Mouse (Mus musculus): ENCODE data around the gene Eif3l. TPM values are rescaled to one million over a fixed set of nuclear protein-coding genes. Genes with fewer than 3 reads are reported as not detected.
A peak's percentile ranks its signal among the peaks of the same experiment; 100 is the strongest.

Eif3l gene
- polyA plus RNA-seq, 2 experiments = 104 to 130 TPM

DNA sequence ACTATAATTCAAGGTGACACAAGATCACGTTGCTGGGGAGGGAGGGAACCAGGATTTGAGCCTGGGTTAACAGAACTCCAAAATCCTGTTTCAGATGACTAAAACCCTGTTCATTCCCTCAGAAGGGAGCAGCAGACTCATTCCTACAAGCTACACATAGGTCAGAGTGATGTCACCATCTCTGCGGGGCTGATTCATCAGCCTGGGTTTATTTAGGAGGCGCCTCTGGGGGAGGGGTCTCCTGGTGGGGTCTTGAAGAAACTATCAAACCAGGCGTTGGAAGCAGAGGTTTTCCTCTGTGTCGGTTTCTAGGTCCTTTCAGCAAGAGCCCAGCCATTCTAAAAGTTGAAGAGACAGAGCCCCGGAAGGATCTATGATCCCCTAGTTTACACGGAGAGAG, 33.0 kb downstream of the Eif3l start:
- no peak overlapping the region for H3K9ac ChIP-seq (replicated peaks)
- peak overlapping the region in 1 of 2 experiments; percentile 63; a peak in 1 of 4 replicates for H3K4me3 ChIP-seq (ENCODE audit: insufficient read depth in 1 of 2, low read depth in 2 of 2, low read length in 2 of 2)

DNA sequence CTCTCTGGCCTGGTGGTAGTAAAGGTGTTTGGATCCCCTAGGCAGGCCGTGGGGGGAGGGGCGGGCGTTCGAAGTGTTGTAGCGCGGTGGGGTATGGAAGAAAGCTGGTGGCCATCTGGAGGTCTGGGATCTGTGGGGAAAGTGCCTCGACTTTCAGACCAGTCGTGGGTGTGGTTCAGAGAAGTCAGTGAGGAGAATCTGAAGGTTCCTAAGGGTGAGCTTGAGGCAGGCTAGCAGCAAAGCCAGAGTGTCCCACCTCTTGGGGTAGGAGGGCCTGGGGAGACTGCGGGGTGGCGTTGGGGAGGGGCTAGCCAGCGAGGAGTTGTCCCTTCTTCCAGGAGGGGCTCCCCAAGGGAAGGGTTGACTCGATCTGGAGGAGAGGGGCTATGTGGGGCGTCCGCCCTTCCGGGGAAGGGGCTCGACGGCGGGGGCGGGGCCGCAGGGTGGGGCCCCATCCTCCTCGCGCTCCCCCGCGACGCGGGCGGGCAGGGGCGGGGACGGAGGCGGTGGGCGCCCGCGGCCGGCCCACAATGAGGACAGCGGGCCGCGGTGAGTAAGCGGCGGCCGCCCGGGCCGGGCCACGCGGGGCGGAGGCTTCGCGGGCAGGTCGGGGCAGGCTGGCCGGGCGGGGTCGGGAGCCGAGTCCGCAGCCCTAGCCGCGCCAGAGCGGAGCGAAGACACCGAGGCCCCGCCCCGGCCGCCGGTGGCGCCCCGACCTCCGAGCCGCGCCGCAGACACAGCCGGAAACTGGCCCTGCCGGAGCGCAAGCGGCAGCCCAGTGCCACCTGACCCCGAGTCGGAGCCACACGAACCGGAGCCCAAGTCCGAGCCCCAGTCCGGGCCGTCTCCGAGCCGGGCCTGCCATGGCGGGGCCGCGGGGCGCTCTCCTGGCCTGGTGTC, 33.7 kb downstream of the Eif3l start, which contains the start of gene Micall1:
Gene Micall1, plus strand, starts transcription at position 478 of the 900 bp plus-strand sequence.
- peaks cover 7 to 25% of the 10 kb centered on the region in 2 experiments for H3K4me1 ChIP-seq (replicated peaks; ENCODE audit: control insufficient read depth in 2 of 2, insufficient read depth in 2 of 2, low read length in 1 of 2)
- no peak within 1 kb of the TSS for H3K27ac ChIP-seq
- peak; percentile 75 for ATAC-seq (ENCODE audit: insufficient read depth)
- peak in 2 of 3 experiments; percentile 34 to 38 for DNase-seq (ENCODE audit: low read depth in 3 of 3, low spot score in 3 of 3)
- WGBS (ENCODE audit: insufficient replicate concordance) = under 1% methylated on average over 68 of the region's 85 CpGs
- TF ChIP-seq EP300 (IDR thresholded peaks at IDR 0.05; ENCODE audit: low read depth) (no peak), CTCF (IDR thresholded peaks at IDR 0.05; ENCODE audit: low read depth) (no peak)
- no peaks in the 10 kb centered on the region for H3K36me3 ChIP-seq (replicated peaks; ENCODE audit: control insufficient read depth, insufficient read depth, low read depth)
- peak within 1 kb of the TSS; percentile 64 for H3K9ac ChIP-seq (replicated peaks)
- H3K4me3 ChIP-seq (ENCODE audit: insufficient read depth in 1 of 2, low read depth in 2 of 2, low read length in 2 of 2) = peak within 1 kb of the TSS; percentile 63 to 67
- no peaks in the 10 kb centered on the region for H3K9me3 ChIP-seq (ENCODE audit: control insufficient read depth, low read length)
- H3K4me2 ChIP-seq (ENCODE audit: low read depth) = peak within 1 kb of the TSS; percentile 92
- H3K27me3 ChIP-seq (ENCODE audit: control insufficient read depth, insufficient read depth, low read length) = peaks cover 2% of the 10 kb centered on the region; the same call in 1 of the 2 replicates

More for the DNA sequence above, 33.0 kb downstream of the Eif3l start:
- DNase-seq (ENCODE audit: low read depth in 3 of 3, low spot score in 3 of 3) = no peak
- no peak for ATAC-seq (ENCODE audit: insufficient read depth)
- Histone ChIP-seq H3K36me3 (replicated peaks; ENCODE audit: control insufficient read depth, insufficient read depth, low read depth) (no peaks in the 10 kb centered on the region), H3K27ac (no peak overlapping the region), H3K27me3 (ENCODE audit: control insufficient read depth, insufficient read depth, low read length) (peaks cover 2% of the 10 kb centered on the region; the same call in 1 of the 2 replicates), H3K9me3 (ENCODE audit: control insufficient read depth, low read length) (no peaks in the 10 kb centered on the region), H3K4me1 (replicated peaks; ENCODE audit: control insufficient read depth in 2 of 2, insufficient read depth in 2 of 2, low read length in 1 of 2) (peaks cover 7 to 25% of the 10 kb centered on the region in 2 experiments), H3K4me2 (ENCODE audit: low read depth) (peak overlapping the region; percentile 92; the same call in 1 of the 2 replicates)
- TF ChIP-seq CTCF (IDR thresholded peaks at IDR 0.05; ENCODE audit: low read depth) (no peak), EP300 (IDR thresholded peaks at IDR 0.05; ENCODE audit: low read depth) (no peak)
- 45% methylated on average over 7 of the region's 7 CpGs for WGBS (ENCODE audit: insufficient replicate concordance)

DNA sequence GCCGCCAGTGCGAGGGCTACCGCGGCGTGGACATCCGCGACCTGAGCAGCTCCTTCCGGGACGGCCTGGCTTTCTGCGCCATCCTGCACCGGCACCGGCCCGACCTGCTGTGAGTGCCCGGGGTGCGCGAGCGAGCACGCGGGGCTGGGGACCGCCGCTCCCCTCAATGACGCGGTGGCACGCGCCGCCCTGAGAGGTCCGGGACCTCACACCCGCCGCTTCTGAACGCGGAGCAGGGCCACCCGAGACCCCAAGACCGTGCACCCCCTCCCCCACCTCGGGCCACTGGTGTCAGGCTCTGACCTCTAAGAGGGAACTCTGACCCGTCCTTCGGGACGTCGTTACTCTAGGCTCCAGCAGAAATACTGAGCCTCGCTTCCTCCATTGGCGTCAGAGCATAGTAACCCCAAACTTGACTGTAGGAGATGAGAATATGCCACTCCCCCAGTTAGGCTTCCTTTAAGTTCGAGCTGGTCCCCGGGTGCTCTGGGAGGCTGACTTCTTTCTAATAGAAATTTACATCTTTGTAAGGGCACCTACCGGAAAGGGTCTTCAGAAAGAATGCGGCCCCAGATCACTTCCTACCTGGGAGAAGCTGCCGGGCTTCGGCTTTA, 34.4 kb downstream of the Eif3l start:
- DNase-seq (ENCODE audit: low read depth in 3 of 3, low spot score in 3 of 3) = no peak
- H3K36me3 ChIP-seq (replicated peaks; ENCODE audit: control insufficient read depth, insufficient read depth, low read depth) = no peaks in the 10 kb centered on the region
- peak overlapping the region; percentile 64 for H3K9ac ChIP-seq (replicated peaks)

DNA sequence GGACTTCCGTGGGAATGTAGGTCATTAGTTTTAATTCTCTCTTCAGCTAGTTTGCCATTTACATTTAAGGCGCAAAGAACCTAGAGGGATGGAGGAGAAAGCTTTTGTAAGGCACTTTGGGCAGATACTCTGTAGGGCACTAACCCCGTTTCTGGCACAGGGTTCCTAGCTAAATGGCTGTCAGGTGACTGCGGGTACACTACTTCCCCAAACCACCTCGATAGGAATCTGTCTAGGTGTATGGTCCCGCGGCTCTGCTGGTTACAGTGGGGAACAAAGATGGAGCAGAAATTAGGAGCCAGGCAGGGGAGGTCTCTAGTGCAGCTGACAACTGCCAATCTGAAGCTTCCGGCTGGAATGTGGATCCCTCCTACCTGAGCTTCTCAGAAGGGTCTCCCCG, 35.1 kb downstream of the Eif3l start:
- H3K4me1 ChIP-seq (replicated peaks; ENCODE audit: control insufficient read depth in 2 of 2, insufficient read depth in 2 of 2, low read length in 1 of 2) = peaks cover 7 to 23% of the 10 kb centered on the region in 2 experiments
- TF ChIP-seq EP300 (IDR thresholded peaks at IDR 0.05; ENCODE audit: low read depth) = no peak
- no peak for TF ChIP-seq CTCF (IDR thresholded peaks at IDR 0.05; ENCODE audit: low read depth)
- 14% methylated on average over 9 of the region's 9 CpGs for whole genome bisulfite sequencing (ENCODE audit: insufficient replicate concordance)
- H3K36me3 ChIP-seq (replicated peaks; ENCODE audit: control insufficient read depth, insufficient read depth, low read depth) = no peaks in the 10 kb centered on the region
- H3K9me3 ChIP-seq (ENCODE audit: control insufficient read depth, low read length) = no peaks in the 10 kb centered on the region
- ATAC-seq (ENCODE audit: insufficient read depth) = no peak
- no peak for DNase-seq (ENCODE audit: low read depth in 3 of 3, low spot score in 3 of 3)
- peak overlapping the region; percentile 92 for H3K4me2 ChIP-seq (ENCODE audit: low read depth)
- H3K4me3 ChIP-seq (ENCODE audit: insufficient read depth in 1 of 2, low read depth in 2 of 2, low read length in 2 of 2) = peak overlapping the region; percentile 63 to 67; a peak in 3 of 4 replicates
- H3K9ac ChIP-seq (replicated peaks) = no peak overlapping the region; the same call in 1 of the 2 replicates
- H3K27ac ChIP-seq = no peak overlapping the region
- peaks cover 2% of the 10 kb centered on the region; the same call in 1 of the 2 replicates for H3K27me3 ChIP-seq (ENCODE audit: control insufficient read depth, insufficient read depth, low read length)

More for the DNA sequence above, 34.4 kb downstream of the Eif3l start:
- under 1% methylated on average over 46 of the region's 46 CpGs for WGBS (ENCODE audit: insufficient replicate concordance)
- no peak for TF ChIP-seq EP300 (IDR thresholded peaks at IDR 0.05; ENCODE audit: low read depth)
- no peak for TF ChIP-seq CTCF (IDR thresholded peaks at IDR 0.05; ENCODE audit: low read depth)
- peak; percentile 56 for ATAC-seq (ENCODE audit: insufficient read depth)
- H3K27me3 ChIP-seq (ENCODE audit: control insufficient read depth, insufficient read depth, low read length) = peaks cover 2% of the 10 kb centered on the region; the same call in 1 of the 2 replicates
- peak overlapping the region; percentile 92 for H3K4me2 ChIP-seq (ENCODE audit: low read depth)
- H3K4me1 ChIP-seq (replicated peaks; ENCODE audit: control insufficient read depth in 2 of 2, insufficient read depth in 2 of 2, low read length in 1 of 2) = peaks cover 7 to 25% of the 10 kb centered on the region in 2 experiments
- H3K4me3 ChIP-seq (ENCODE audit: insufficient read depth in 1 of 2, low read depth in 2 of 2, low read length in 2 of 2) = peak overlapping the region; percentile 63 to 67
- no peaks in the 10 kb centered on the region for H3K9me3 ChIP-seq (ENCODE audit: control insufficient read depth, low read length)
- H3K27ac ChIP-seq = no peak overlapping the region

All from liver, embryonic 14.5 days (tissue).